Mouse (Mus musculus) limb, embryonic 13.5 days (tissue): ENCODE measurements around the gene St6gal2. TPM values are rescaled to one million over a fixed set of nuclear protein-coding genes. Genes with fewer than 3 reads are reported as not detected.
A peak's percentile ranks its signal among the peaks of the same experiment; 100 is the strongest.

Source experiments
- ATAC-seq: fragments of 200-750 bp; cut with Nextera tagmentation; 2 replicates; pipeline ENCODE4 v1.8.0; 2017; ENCODE audit warnings: low read depth, moderate number of reproducible peaks, moderate TSS enrichment; ENCODE audit not compliant: low FRiP score
- H3K27ac ChIP-seq: fragments of 300-500 bp; sonication (generic); 2 replicates; pipeline ENCODE4 v1.5.1; 2015; ENCODE audit warnings: inconsistent platforms, mild to moderate bottlenecking, moderate library complexity
- H3K27me3 ChIP-seq: fragments of 300-500 bp; sonication (generic); 2 replicates; pipeline ENCODE4 v1.6.1; 2015; ENCODE audit warnings: mild to moderate bottlenecking, inconsistent platforms
- H3K36me3 ChIP-seq: fragments of 300-500 bp; sonication (generic); 2 replicates; pipeline ENCODE4 v1.6.1; 2015; ENCODE audit warnings: inconsistent platforms, mild to moderate bottlenecking, moderate library complexity
- H3K4me1 ChIP-seq: fragments of 300-500 bp; sonication (generic); 2 replicates; pipeline ENCODE4 v1.6.1; 2015; ENCODE audit warnings: inconsistent platforms
- H3K4me2 ChIP-seq: fragments of 300-500 bp; sonication (generic); replicated peaks from 2 replicates; pipeline ENCODE4 v1.6.1; 2015; ENCODE audit warnings: inconsistent platforms, mild to moderate bottlenecking, moderate library complexity
- H3K4me3 ChIP-seq: fragments of 300-500 bp; sonication (generic); 2 replicates; pipeline ENCODE4 v1.5.1; 2015; ENCODE audit warnings: moderate library complexity, mild to moderate bottlenecking, inconsistent platforms
- H3K9ac ChIP-seq: fragments of 300-500 bp; sonication (generic); 2 replicates; pipeline ENCODE4 v1.6.1; 2015; ENCODE audit warnings: mild to moderate bottlenecking, inconsistent platforms
- H3K9me3 ChIP-seq: fragments of 300-500 bp; sonication (generic); 2 replicates; pipeline ENCODE4 v1.6.1; 2016; ENCODE audit warnings: inconsistent platforms
- WGBS: fragments of 180-500 bp; shearing (Covaris S2); methylation state at CpG from one replicate; pipeline ENCODE4 v1.1.7; 2015; 5-methylcytosine and 5-hydroxymethylcytosine counted together
- polyA plus RNA-seq: library from polyadenylated mRNA; unstranded; fragments of >200 nt; fragmentation: Nextera tagmentation; extraction: Ambion mirVana; gene quantifications from 2 replicates; pipeline ENCODE4 v1.2.1, GENCODE M21; 2015

The St6gal2 gene
- polyA plus RNA-seq, 1 experiment from 2014 or later, result 3.4 TPM

- 36% methylated on average over 7 of the region's 7 CpGs for WGBS
- Histone ChIP-seq H3K9ac (no peak overlapping the region), H3K9me3 (peaks cover 7% of the 10 kb centered on the region; the same call in 1 of the 2 replicates), H3K4me3 (no peak overlapping the region), H3K27ac (no peak overlapping the region), H3K4me1 (peaks cover 14% of the 10 kb centered on the region), H3K4me2 (no peak overlapping the region), H3K36me3 (peaks cover 3% of the 10 kb centered on the region; the same call in 1 of the 2 replicates), H3K27me3 (peaks cover 7% of the 10 kb centered on the region; the same call in 1 of the 2 replicates)
- ATAC-seq, result no peak
These were observed 34.2 kb downstream of the St6gal2 start for GRCm38 (mm10) chr17:55479367-55479766.

GRCm38 (mm10) chr17:55484108-55484870 is 39.1 kb downstream of the St6gal2 start:
- Histone ChIP-seq H3K4me1 (peaks cover 19% of the 10 kb centered on the region), H3K27me3 (peaks cover 17% of the 10 kb centered on the region), H3K36me3 (peaks cover 3% of the 10 kb centered on the region; the same call in 1 of the 2 replicates), H3K9ac (no peak overlapping the region), H3K27ac (no peak overlapping the region), H3K9me3 (no peaks in the 10 kb centered on the region), H3K4me2 (no peak overlapping the region), H3K4me3 (no peak overlapping the region)
- WGBS, result 38% methylated on average over 7 of the region's 7 CpGs
- ATAC-seq, result peak; percentile 84

- Histone ChIP-seq H3K27ac (no peak overlapping the region), H3K9me3 (no peaks in the 10 kb centered on the region; the same call in 1 of the 2 replicates), H3K4me3 (no peak overlapping the region), H3K4me2 (no peak overlapping the region), H3K36me3 (no peaks in the 10 kb centered on the region), H3K27me3 (no peaks in the 10 kb centered on the region), H3K4me1 (no peaks in the 10 kb centered on the region), H3K9ac (no peak overlapping the region)
- 94% methylated on average over 7 of the region's 7 CpGs for WGBS
- ATAC-seq, result no peak
These were observed 86.7 kb downstream of the St6gal2 start for GRCm38 (mm10) chr17:55531872-55532271.

GRCm38 (mm10) chr17:55548476-55548875 is 103.3 kb downstream of the St6gal2 start:
- Histone ChIP-seq H3K27me3 (no peaks in the 10 kb centered on the region), H3K4me1 (no peaks in the 10 kb centered on the region), H3K4me2 (no peak overlapping the region), H3K36me3 (no peaks in the 10 kb centered on the region), H3K4me3 (no peak overlapping the region), H3K27ac (no peak overlapping the region), H3K9ac (no peak overlapping the region), H3K9me3 (no peaks in the 10 kb centered on the region)
- WGBS, result 83% methylated on average over 1 of the region's 1 CpGs
- no peak for ATAC-seq

GRCm38 (mm10) chr17:55561774-55562173 is 116.6 kb downstream of the St6gal2 start:
- no peaks in the 10 kb centered on the region for H3K36me3 ChIP-seq
- no peak overlapping the region for H3K9ac ChIP-seq
- ATAC-seq, result no peak
- no peaks in the 10 kb centered on the region for H3K27me3 ChIP-seq
- H3K4me3 ChIP-seq, result no peak overlapping the region
- no peak overlapping the region for H3K27ac ChIP-seq
- no peaks in the 10 kb centered on the region for H3K9me3 ChIP-seq
- no peaks in the 10 kb centered on the region for H3K4me1 ChIP-seq
- H3K4me2 ChIP-seq, result no peak overlapping the region
- 66% methylated on average over 2 of the region's 2 CpGs for WGBS

Other genes with a start within 250 kb of the St6gal2 start
- gene Vmn2r118, start 179.8 kb downstream of the St6gal2 start, polyA plus RNA-seq, result not detected in 2 replicates